Mouse (Mus musculus) liver, embryonic 14.5 days (tissue): Measurements from ENCODE around the gene Arpc3. TPM values are rescaled to one million over a fixed set of nuclear protein-coding genes. Genes with fewer than 3 reads are reported as not detected.
A peak's percentile ranks its signal among the peaks of the same experiment; 100 is the strongest.

Experiments
- ATAC-seq: fragments of 200-750 bp; cut with Nextera tagmentation; 2 replicates; pipeline ENCODE4 v1.8.0; 2017; ENCODE audit warnings: moderate number of reproducible peaks, mild to moderate bottlenecking, moderate library complexity; ENCODE audit not compliant: insufficient read depth
- DNase-seq, 3 experiments: peaks; one replicate each; pipeline ENCODE4 v3.0.0-alpha.2; 2012 to 2013; ENCODE audit warnings: low read depth in 3 of 3, low spot score in 3 of 3
- H3K27ac ChIP-seq: fragments of 300-500 bp; sonication (generic); 2 replicates; pipeline ENCODE4 v1.5.1; 2014; ENCODE audit warnings: moderate library complexity, mild to moderate bottlenecking, control low read depth, inconsistent platforms
- H3K27me3 ChIP-seq: fragments of 300-500 bp; sonication (generic); 2 replicates; pipeline ENCODE4 v1.6.1; 2014; ENCODE audit warnings: mild to moderate bottlenecking, low read length, moderate library complexity; ENCODE audit not compliant: control insufficient read depth, insufficient read depth
- H3K36me3 ChIP-seq: fragments of 300-500 bp; sonication (generic); replicated peaks from 2 replicates; pipeline ENCODE4 v1.6.1; 2014; ENCODE audit warnings: low read depth; ENCODE audit not compliant: control insufficient read depth, insufficient read depth
- H3K4me1 ChIP-seq, 2 experiments: fragments of 200-500 bp in 1 of 2; fragments of 300-500 bp in 1 of 2; sonication (generic) in 1 of 2; replicated peaks; 2 replicates each; pipeline ENCODE4 v1.6.1; 2012 to 2014; ENCODE audit warnings: antibody characterized with exemption in 1 of 2, inconsistent platforms in 1 of 2, low read length in 1 of 2; ENCODE audit not compliant: control insufficient read depth in 2 of 2, insufficient read depth in 2 of 2
- H3K4me2 ChIP-seq: fragments of 300-500 bp; sonication (generic); 2 replicates; pipeline ENCODE4 v1.6.1; 2014; ENCODE audit warnings: low read depth, mild to moderate bottlenecking, control low read depth, moderate library complexity
- H3K4me3 ChIP-seq, 2 experiments: fragments of 200-500 bp in 1 of 2; fragments of 300-500 bp in 1 of 2; sonication (generic) in 1 of 2; 2 replicates each; pipeline ENCODE4 v1.5.1; 2012 to 2014; ENCODE audit warnings: low read depth in 2 of 2, low read length in 2 of 2, mild to moderate bottlenecking in 2 of 2, control low read depth in 1 of 2, inconsistent platforms in 1 of 2, moderate library complexity in 1 of 2; ENCODE audit not compliant: insufficient read depth in 1 of 2
- H3K9ac ChIP-seq: fragments of 300-500 bp; sonication (generic); replicated peaks from 2 replicates; pipeline ENCODE4 v1.6.1; 2014; ENCODE audit warnings: mild to moderate bottlenecking, control low read depth, moderate library complexity
- H3K9me3 ChIP-seq: fragments of 300-500 bp; sonication (generic); 2 replicates; pipeline ENCODE4 v1.6.1; 2016; ENCODE audit warnings: low read length, mixed read lengths; ENCODE audit not compliant: control insufficient read depth
- CTCF ChIP-seq: IDR thresholded peaks from 2 replicates; pipeline ENCODE4 v1.5.1; 2016; ENCODE audit warnings: antibody characterized with exemption, low read depth, control low read depth
- EP300 ChIP-seq: IDR thresholded peaks from 2 replicates; pipeline ENCODE4 v1.6.1; 2016; ENCODE audit warnings: antibody characterized with exemption, low read depth
- WGBS: fragments of 180-500 bp; shearing (Covaris S2); extraction: QIAGEN DNeasy Blood & Tissue Kit; methylation state at CpG from one replicate; pipeline ENCODE4 v1.1.7; 2014; ENCODE audit not compliant: insufficient replicate concordance; 5-methylcytosine and 5-hydroxymethylcytosine counted together
- polyA plus RNA-seq, 2 experiments: library from polyadenylated mRNA; depleted of rRNA in 1 of 2; stranded (reverse) in 1 of 2; unstranded in 1 of 2; fragments of >200 nt; fragmentation: Nextera tagmentation in 1 of 2; extraction: Ambion mirVana in 1 of 2; gene quantifications; 2 replicates each; pipeline versions ENCODE4 v1.2.1 to v1.2.3; 2012 to 2014

Arpc3 gene
- polyA plus RNA-seq, 2 experiments: 36.3 to 180 TPM

- ATAC-seq (peak; percentile 95), DNase-seq (peak; percentile 99 to 100 (median 100))
- Histone ChIP-seq H3K27ac (peak within 1 kb of the TSS; percentile 66), H3K36me3 (no peaks in the 10 kb centered on the region), H3K9me3 (no peaks in the 10 kb centered on the region), H3K9ac (peak within 1 kb of the TSS; percentile 92), H3K4me2 (peak within 1 kb of the TSS; percentile 71), H3K4me3 (peak within 1 kb of the TSS; percentile 92 to 97), H3K4me1 (peaks cover 6 to 7% of the 10 kb centered on the region in 2 experiments), H3K27me3 (no peaks in the 10 kb centered on the region)
- TF ChIP-seq EP300: peak; percentile 64; the same call in 1 of the 2 replicates
- no peak; the same call in 1 of the 2 replicates for TF ChIP-seq CTCF
- 1% methylated on average over 51 of the region's 51 CpGs for WGBS
Measured at GRCm38 (mm10) chr5:122353807-122354491, 37.7 kb upstream of the Arpc3 start, which contains the start of the genes Rad9b and Vps29. Gene Rad9b (minus strand): TSS chr5:122354233. Gene Vps29 (plus strand): TSS chr5:122354369.

GRCm38 (mm10) chr5:122354492-122355067 is 37.1 kb upstream of the Arpc3 start:
- peak overlapping the region; percentile 66 for H3K27ac ChIP-seq
- under 1% methylated on average over 55 of the region's 57 CpGs for WGBS
- DNase-seq (no peak), ATAC-seq (peak; percentile 75)
- peak overlapping the region; percentile 92 for H3K9ac ChIP-seq
- H3K9me3 ChIP-seq: no peaks in the 10 kb centered on the region
- no peaks in the 10 kb centered on the region for H3K36me3 ChIP-seq
- H3K27me3 ChIP-seq: no peaks in the 10 kb centered on the region
- H3K4me2 ChIP-seq: peak overlapping the region; percentile 71
- peak overlapping the region; percentile 92 to 97 for H3K4me3 ChIP-seq
- no peak for TF ChIP-seq EP300
- no peak for TF ChIP-seq CTCF
- H3K4me1 ChIP-seq: peaks cover 6 to 7% of the 10 kb centered on the region in 2 experiments

- H3K4me3 ChIP-seq: peak within 1 kb of the TSS; percentile 76 to 90
- peaks cover 15% of the 10 kb centered on the region for H3K36me3 ChIP-seq
- ATAC-seq (peak; percentile 65), DNase-seq (peak in 2 of 3 experiments; percentile 45 to 51)
- H3K27me3 ChIP-seq: no peaks in the 10 kb centered on the region
- peaks cover 0 to 3% of the 10 kb centered on the region in 2 experiments; a peak in 3 of 4 replicates for H3K4me1 ChIP-seq
- H3K9me3 ChIP-seq: no peaks in the 10 kb centered on the region
- no peak for TF ChIP-seq EP300
- no peak for TF ChIP-seq CTCF
- 1% methylated on average over 31 of the region's 46 CpGs for WGBS
- H3K4me2 ChIP-seq: peak within 1 kb of the TSS; percentile 86
- peak within 1 kb of the TSS; percentile 83 for H3K27ac ChIP-seq
- peak within 1 kb of the TSS; percentile 79 for H3K9ac ChIP-seq
Measured at GRCm38 (mm10) chr5:122371591-122372191, 20.0 kb upstream of the Arpc3 start, which contains the start of gene Gpn3. Gene Gpn3 (plus strand): TSS chr5:122371876.

DNA sequence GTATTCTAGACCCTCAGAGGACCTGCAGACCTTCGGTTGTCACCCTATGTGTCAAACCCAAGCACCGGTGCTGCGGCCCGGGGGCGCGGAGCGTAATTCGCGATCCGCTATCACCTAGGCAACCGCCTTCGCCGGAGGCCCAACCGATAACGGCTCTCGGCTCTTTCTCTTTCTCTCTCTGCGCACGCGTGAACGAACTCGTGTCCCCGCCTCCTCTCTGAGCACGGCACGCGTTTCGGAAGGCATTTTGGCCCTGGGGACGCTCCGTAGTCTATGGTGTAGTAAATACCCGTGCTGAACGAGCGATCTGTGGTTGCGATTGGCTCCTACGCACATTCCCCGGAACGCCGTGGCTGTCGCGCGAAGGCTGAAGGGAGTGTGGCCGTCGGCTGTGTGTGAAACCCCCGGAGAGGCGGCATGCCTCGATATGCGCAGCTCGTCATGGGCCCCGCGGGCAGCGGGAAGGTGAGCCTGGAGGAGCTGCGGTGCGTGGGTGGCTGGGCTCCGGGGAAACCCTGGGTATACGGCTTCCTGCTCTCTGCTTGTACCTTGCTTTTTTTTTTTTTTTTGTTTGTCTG is 19.4 kb upstream of the Arpc3 start, which contains the start of gene Fam216a:
Gene Fam216a, minus strand, starts transcription at position 173 of the 578 bp plus-strand sequence.
- TF ChIP-seq EP300: peak; percentile 75
- TF ChIP-seq CTCF: peak; percentile 18; the same call in 1 of the 2 replicates
- Histone ChIP-seq H3K4me1 (peaks cover 0 to 3% of the 10 kb centered on the region in 2 experiments; a peak in 3 of 4 replicates), H3K4me3 (peak within 1 kb of the TSS; percentile 76 to 90), H3K36me3 (peaks cover 16% of the 10 kb centered on the region), H3K9me3 (no peaks in the 10 kb centered on the region), H3K9ac (peak within 1 kb of the TSS; percentile 79), H3K27me3 (no peaks in the 10 kb centered on the region), H3K4me2 (peak within 1 kb of the TSS; percentile 86), H3K27ac (peak within 1 kb of the TSS; percentile 83)
- under 1% methylated on average over 53 of the region's 53 CpGs for WGBS
- DNase-seq (peak; percentile 100), ATAC-seq (peak; percentile 94)
